Mouse (Mus musculus): ENCODE measurements around the gene Dlat. TPM values are rescaled to one million over a fixed set of nuclear protein-coding genes. Genes with fewer than 3 reads are reported as not detected.

Dlat gene
- polyA plus RNA-seq, 1 experiment, result 64.6 TPM

GRCm38 (mm10) chr9:50596973-50597372 is 62.6 kb downstream of the Dlat start:
- TF ChIP-seq REST (IDR thresholded peaks at IDR 0.05; ENCODE audit: insufficient read depth, insufficient read length) (no peak), SRF (IDR thresholded peaks at IDR 0.05; ENCODE audit: control insufficient read depth, insufficient read length, low read depth) (no peak), TCF3 (IDR thresholded peaks at IDR 0.05; ENCODE audit: insufficient read length, low read depth) (no peak)
- Histone ChIP-seq H3K4me3 (no peak overlapping the region), H3K27me3 (ENCODE audit: control insufficient read depth, insufficient read depth, insufficient read length) (no peaks in the 10 kb centered on the region), H3K4me2 (ENCODE audit: low read depth) (no peak overlapping the region), H3K36me3 (ENCODE audit: control insufficient read depth, insufficient read depth) (peaks cover 41% of the 10 kb centered on the region), H3K79me2 (ENCODE audit: control insufficient read depth, insufficient read depth) (peaks cover 12% of the 10 kb centered on the region), H3ac (ENCODE audit: control insufficient read depth, insufficient read length) (no peak overlapping the region)

GRCm38 (mm10) chr9:50594794-50595417 is 64.7 kb downstream of the Dlat start:
- Histone ChIP-seq H3K4me2 (ENCODE audit: low read depth) (no peak overlapping the region), H3K36me3 (ENCODE audit: control insufficient read depth, insufficient read depth) (peaks cover 33% of the 10 kb centered on the region), H3ac (ENCODE audit: control insufficient read depth, insufficient read length) (no peak overlapping the region), H3K79me2 (ENCODE audit: control insufficient read depth, insufficient read depth) (no peaks in the 10 kb centered on the region), H3K27me3 (ENCODE audit: control insufficient read depth, insufficient read depth, insufficient read length) (no peaks in the 10 kb centered on the region), H3K4me3 (no peak overlapping the region)
- TF ChIP-seq MYOD1 (IDR thresholded peaks at IDR 0.05; ENCODE audit: control insufficient read depth in 1 of 3, insufficient read length in 2 of 3, low read depth in 2 of 3), result no peak
- TF ChIP-seq USF1 (IDR thresholded peaks at IDR 0.05; ENCODE audit: low read depth), result no peak
- no peak for TF ChIP-seq REST (IDR thresholded peaks at IDR 0.05; ENCODE audit: insufficient read depth, insufficient read length)
- no peak for TF ChIP-seq TCF3 (IDR thresholded peaks at IDR 0.05; ENCODE audit: insufficient read length, low read depth)
- no peak for TF ChIP-seq SRF (IDR thresholded peaks at IDR 0.05; ENCODE audit: control insufficient read depth, insufficient read length, low read depth)
- no peak for TF ChIP-seq MYOG (IDR thresholded peaks at IDR 0.05; ENCODE audit: control insufficient read depth in 1 of 3, insufficient read depth in 1 of 3, insufficient read length in 2 of 3, low read depth in 2 of 3)
- TF ChIP-seq POLR2A (IDR thresholded peaks at IDR 0.05; ENCODE audit: insufficient read length, low read depth), result no peak
- no peak for TF ChIP-seq TCF12 (IDR thresholded peaks at IDR 0.05; ENCODE audit: insufficient read depth, poor library complexity, severe bottlenecking)
- no peak for TF ChIP-seq CEBPB (IDR thresholded peaks at IDR 0.05; ENCODE audit: insufficient read depth, poor library complexity, severe bottlenecking)
- no peak for TF ChIP-seq POLR2AphosphoS2 (IDR thresholded peaks at IDR 0.05; ENCODE audit: insufficient read length, low read depth)
- no peak for TF ChIP-seq MAX (IDR thresholded peaks at IDR 0.05; ENCODE audit: low read depth)
- no peak for TF ChIP-seq E2F4 (IDR thresholded peaks at IDR 0.05; ENCODE audit: insufficient read depth)

GRCm38 (mm10) chr9:50593544-50593943 is 66.0 kb downstream of the Dlat start:
- TF ChIP-seq TCF12 (IDR thresholded peaks at IDR 0.05; ENCODE audit: insufficient read depth, poor library complexity, severe bottlenecking) (no peak), CEBPB (IDR thresholded peaks at IDR 0.05; ENCODE audit: insufficient read depth, poor library complexity, severe bottlenecking) (no peak), MYOG (IDR thresholded peaks at IDR 0.05; ENCODE audit: control insufficient read depth in 1 of 3, insufficient read depth in 1 of 3, insufficient read length in 2 of 3, low read depth in 2 of 3) (no peak)
- Histone ChIP-seq H3K79me2 (ENCODE audit: control insufficient read depth, insufficient read depth) (no peaks in the 10 kb centered on the region), H3K36me3 (ENCODE audit: control insufficient read depth, insufficient read depth) (peaks cover 27% of the 10 kb centered on the region), H3K4me2 (ENCODE audit: low read depth) (no peak overlapping the region), H3K27me3 (ENCODE audit: control insufficient read depth, insufficient read depth, insufficient read length) (no peaks in the 10 kb centered on the region), H3K4me3 (no peak overlapping the region), H3ac (ENCODE audit: control insufficient read depth, insufficient read length) (no peak overlapping the region)

- H3K27me3 ChIP-seq (ENCODE audit: control insufficient read depth, insufficient read depth, insufficient read length), result no peaks in the 10 kb centered on the region
- no peak overlapping the region for H3K4me3 ChIP-seq
- H3K36me3 ChIP-seq (ENCODE audit: control insufficient read depth, insufficient read depth), result peaks cover 22% of the 10 kb centered on the region
- H3K4me2 ChIP-seq (ENCODE audit: low read depth), result no peak overlapping the region
- TF ChIP-seq TCF12 (IDR thresholded peaks at IDR 0.05; ENCODE audit: insufficient read depth, poor library complexity, severe bottlenecking), result no peak
- TF ChIP-seq CEBPB (IDR thresholded peaks at IDR 0.05; ENCODE audit: insufficient read depth, poor library complexity, severe bottlenecking), result no peak
- TF ChIP-seq MYOD1 (IDR thresholded peaks at IDR 0.05; ENCODE audit: control insufficient read depth in 1 of 3, insufficient read length in 2 of 3, low read depth in 2 of 3), result no peak
- no peak overlapping the region for H3ac ChIP-seq (ENCODE audit: control insufficient read depth, insufficient read length)
- H3K79me2 ChIP-seq (ENCODE audit: control insufficient read depth, insufficient read depth), result no peaks in the 10 kb centered on the region
Observed at GRCm38 (mm10) chr9:50592955-50593354, 66.6 kb downstream of the Dlat start.

GRCm38 (mm10) chr9:50590856-50591518 is 68.6 kb downstream of the Dlat start:
- no peak overlapping the region for H3ac ChIP-seq (ENCODE audit: control insufficient read depth, insufficient read length)
- peaks cover 5% of the 10 kb centered on the region for H3K36me3 ChIP-seq (ENCODE audit: control insufficient read depth, insufficient read depth)
- H3K4me3 ChIP-seq, result no peak overlapping the region
- H3K4me2 ChIP-seq (ENCODE audit: low read depth), result peak overlapping the region; percentile 38
- H3K27me3 ChIP-seq (ENCODE audit: control insufficient read depth, insufficient read depth, insufficient read length), result no peaks in the 10 kb centered on the region
- H3K79me2 ChIP-seq (ENCODE audit: control insufficient read depth, insufficient read depth), result no peaks in the 10 kb centered on the region
- TF ChIP-seq CEBPB (IDR thresholded peaks at IDR 0.05; ENCODE audit: insufficient read depth, poor library complexity, severe bottlenecking) (0 out of 2 replicates have a peak, but pooled peaks have one; percentile 18), TCF3 (IDR thresholded peaks at IDR 0.05; ENCODE audit: insufficient read length, low read depth) (no peak)
